Mouse (Mus musculus) ovary, postnatal 10 days (tissue): Measurements from ENCODE around the gene Btbd2.
"Not testable (repeated sequence)": the region's sequence is repeated elsewhere in the genome, so short reads cannot be mapped to it uniquely, and the experiment has no call there.

ENCODE experiments used
- DNase-seq: peaks from one replicate; pipeline ENCODE4 v3.0.0; 2022; ENCODE audit warnings: low spot score

Gene Btbd2

DNA sequence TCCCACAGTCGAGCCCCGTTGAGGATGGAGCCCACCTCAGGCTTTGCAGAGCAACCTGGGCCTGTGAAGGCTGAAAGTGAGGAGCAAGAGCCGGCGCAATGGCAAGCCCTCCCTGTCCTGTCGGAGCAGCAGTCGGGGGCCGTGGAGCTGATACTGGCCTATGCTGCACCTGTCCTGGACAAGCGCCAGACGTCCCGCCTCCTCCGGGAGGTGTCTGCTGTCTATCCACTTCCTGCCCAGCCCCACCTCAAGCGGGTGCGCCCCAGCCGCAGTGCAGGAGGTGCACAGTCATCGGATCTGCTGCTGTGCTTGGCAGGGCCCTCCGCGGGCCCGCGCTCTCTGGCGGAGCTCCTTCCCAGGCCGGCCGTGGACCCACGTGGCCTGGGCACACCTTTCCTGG, 50.6 kb downstream of the Btbd2 start:
- DNase-seq = no peak

DNA sequence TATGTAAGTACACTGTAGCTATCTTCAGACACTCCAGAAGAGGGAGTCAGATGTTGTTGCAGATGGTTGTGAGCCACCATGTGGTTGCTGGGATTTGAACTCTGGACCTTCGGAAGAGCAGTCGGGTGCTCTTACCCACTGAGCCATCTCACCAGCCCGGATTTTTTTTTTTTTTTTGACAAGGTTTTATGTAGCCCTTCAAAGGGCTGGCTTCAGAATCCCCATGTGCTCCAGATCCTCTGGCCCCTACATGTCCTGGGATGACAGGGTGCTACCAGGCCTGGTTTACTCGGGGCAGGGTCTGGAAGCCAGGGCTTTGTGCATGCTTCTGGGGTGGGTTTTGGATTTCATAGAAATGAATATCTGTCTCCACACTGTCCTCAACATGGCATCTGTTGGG, 51.1 kb downstream of the Btbd2 start, which contains the start of gene Gm49322:
Gene Gm49322 (plus strand): TSS at position 301 of the 400 bp plus-strand sequence.
- DNase-seq = not testable (repeated sequence)

DNA sequence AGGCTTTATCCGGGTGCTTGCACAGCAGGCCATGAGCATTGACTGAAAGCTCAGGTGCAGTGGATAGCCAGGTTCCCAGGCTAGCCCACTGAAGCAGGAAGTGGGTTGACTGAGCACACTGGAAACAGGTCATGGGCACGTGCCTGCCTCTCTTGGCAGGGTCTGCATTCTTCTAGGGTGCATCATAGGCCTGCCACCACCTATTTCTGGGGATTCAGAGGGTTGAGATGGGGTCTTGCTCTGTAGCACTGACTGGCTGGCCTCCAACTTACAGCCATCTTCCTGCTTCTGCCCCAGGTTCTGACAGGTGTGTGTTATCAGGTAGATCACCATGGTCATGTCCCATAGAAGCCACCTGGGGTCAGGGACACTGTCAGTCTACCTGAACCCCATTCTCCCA, 51.9 kb downstream of the Btbd2 start:
- no peak for DNase-seq

DNA sequence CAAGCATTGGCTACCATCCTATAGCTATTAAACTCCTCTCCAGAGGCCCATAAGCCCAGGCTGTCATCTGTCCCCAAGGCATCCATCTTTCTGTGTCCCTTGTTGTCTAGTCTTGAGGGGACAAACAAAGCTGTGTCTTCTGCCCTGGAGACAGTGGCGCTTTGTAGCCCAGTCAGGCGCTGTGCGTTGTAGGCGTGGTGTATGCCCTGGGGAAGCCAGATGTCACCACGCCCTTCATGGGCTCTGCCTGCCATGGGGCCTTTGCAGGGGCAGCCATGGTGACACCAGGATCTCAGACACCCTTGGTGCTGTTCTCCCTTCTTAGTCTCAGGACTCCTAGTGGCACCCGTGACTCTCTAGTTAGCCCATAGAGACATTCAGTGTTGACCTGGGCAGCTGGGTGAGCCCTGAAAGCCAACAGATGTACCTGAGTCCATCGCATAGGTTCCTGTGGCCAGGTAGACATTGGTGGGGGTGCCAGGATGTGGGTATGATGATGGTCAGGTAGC, 52.8 kb downstream of the Btbd2 start:
- no peak for DNase-seq

DNA sequence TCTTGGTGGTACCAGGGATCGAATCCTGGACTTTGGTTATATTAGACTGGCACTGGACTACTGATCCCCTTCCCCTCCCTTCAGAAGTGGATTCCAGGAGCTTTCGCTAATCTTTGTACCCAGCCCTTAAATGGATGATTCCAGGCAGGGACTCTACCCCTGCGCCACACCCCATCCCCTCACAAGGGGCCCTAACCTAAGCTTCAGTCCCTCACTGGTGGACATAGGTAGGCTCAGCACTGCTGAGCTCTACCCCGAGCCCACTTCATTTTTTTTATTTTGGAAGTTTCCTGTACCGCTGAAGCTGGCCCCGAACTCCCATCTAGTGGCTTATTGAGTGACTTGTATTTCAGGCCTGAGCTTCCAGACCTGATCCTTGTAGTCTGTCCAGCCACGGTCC, 53.5 kb downstream of the Btbd2 start:
- DNase-seq = no peak

DNA sequence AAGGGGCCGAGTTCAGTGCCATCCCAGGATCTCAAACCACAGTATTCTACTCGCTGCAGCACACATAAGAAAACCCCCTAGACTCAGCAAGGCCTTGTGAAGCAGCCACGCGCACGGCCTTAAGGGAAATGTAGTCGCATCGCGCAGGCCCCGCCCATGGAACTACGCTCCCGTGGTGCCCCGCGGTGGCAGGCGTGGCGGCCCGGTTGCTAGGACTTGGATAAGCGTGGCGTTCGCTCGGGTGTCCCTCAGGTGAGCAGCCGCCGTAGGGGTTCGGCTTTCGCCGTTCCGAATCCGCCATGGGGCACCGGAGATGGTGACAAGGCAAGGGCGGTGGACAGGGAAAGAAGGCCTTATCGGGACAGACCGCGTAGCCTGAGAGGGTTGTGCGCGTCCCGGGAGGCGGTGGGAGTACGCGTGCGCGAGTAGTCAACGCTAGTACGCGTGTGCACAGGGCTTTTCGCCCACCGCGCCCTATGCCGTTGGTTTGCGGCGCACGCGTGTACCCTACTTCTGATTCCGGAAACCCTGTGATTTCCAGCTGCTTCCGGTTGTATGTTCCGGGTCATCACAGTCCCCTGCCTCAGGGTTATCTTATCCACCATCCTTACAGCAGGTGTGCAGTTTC, 54.1 kb downstream of the Btbd2 start, which contains the start of the genes Scamp4 and Adat3:
Gene Scamp4 (plus strand): TSS at position 175 of the 628 bp plus-strand sequence.
Gene Adat3 (plus strand): TSS at position 183 of the 628 bp plus-strand sequence.
- peak; percentile 90 for DNase-seq

DNA sequence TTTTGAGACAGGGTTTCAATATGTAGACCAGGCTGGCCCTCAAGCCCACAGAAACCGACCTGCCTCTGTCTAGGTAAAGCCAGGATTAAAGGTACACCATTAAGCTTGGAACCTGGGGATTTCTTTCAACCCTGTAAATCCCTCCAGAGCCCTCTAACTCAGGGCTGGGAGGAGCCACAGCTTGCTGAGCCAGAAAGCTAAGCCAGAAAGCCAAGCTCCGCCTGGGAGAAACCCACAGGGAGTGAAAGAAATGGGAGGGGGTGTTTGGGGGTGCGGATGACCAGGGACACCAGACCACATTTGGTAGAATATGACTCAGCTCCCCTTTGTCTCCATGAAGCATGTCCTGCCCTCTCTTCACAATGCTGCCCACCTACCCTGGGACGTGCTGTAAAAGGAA, 60.6 kb downstream of the Btbd2 start:
- DNase-seq = no peak
